Mouse (Mus musculus): ENCODE results near the gene Cpeb3. TPM values are rescaled to one million over a fixed set of nuclear protein-coding genes. Genes with fewer than 3 reads are reported as not detected.
"Not testable (repeated sequence)": the region's sequence is repeated elsewhere in the genome, so short reads cannot be mapped to it uniquely, and the experiment has no call there.

Cpeb3 gene
- total RNA-seq, 2 experiments from 2014 or later = 73.2 to 80.7 TPM

GRCm38 (mm10) chr19:37079151-37079550 is 129.2 kb downstream of the Cpeb3 start:
- no peak for DNase-seq

- DNase-seq = no peak
Measured at GRCm38 (mm10) chr19:37078571-37078970, 129.8 kb downstream of the Cpeb3 start.

GRCm38 (mm10) chr19:37078064-37078463 is 130.3 kb downstream of the Cpeb3 start:
- DNase-seq = peak; percentile 43 to 48

GRCm38 (mm10) chr19:37077258-37077657 is 131.1 kb downstream of the Cpeb3 start:
- DNase-seq = not testable (repeated sequence)

- DNase-seq = no peak
Measured at GRCm38 (mm10) chr19:37076646-37077045, 131.8 kb downstream of the Cpeb3 start.

- DNase-seq = no peak
Measured at GRCm38 (mm10) chr19:37076116-37076515, 132.3 kb downstream of the Cpeb3 start.

GRCm38 (mm10) chr19:37075690-37076089 is 132.7 kb downstream of the Cpeb3 start:
- no peak for DNase-seq

GRCm38 (mm10) chr19:37074726-37075125 is 133.7 kb downstream of the Cpeb3 start:
- no peak for DNase-seq

- no peak for DNase-seq
Measured at GRCm38 (mm10) chr19:37074276-37074675, 134.1 kb downstream of the Cpeb3 start.

GRCm38 (mm10) chr19:37072871-37073629 is 135.4 kb downstream of the Cpeb3 start:
- DNase-seq = no peak

- no peak for DNase-seq
Measured at GRCm38 (mm10) chr19:37069243-37069642, 139.2 kb downstream of the Cpeb3 start.

GRCm38 (mm10) chr19:37060078-37060477 is 148.3 kb downstream of the Cpeb3 start:
- DNase-seq = no peak

- no peak for DNase-seq
Measured at GRCm38 (mm10) chr19:37059623-37060022, 148.8 kb downstream of the Cpeb3 start.

- DNase-seq = no peak
Measured at GRCm38 (mm10) chr19:37057161-37057905, 151.1 kb downstream of the Cpeb3 start.

GRCm38 (mm10) chr19:37055976-37056556 is 152.3 kb downstream of the Cpeb3 start:
- DNase-seq = no peak

GRCm38 (mm10) chr19:37050643-37051345 is 157.6 kb downstream of the Cpeb3 start:
- DNase-seq = no peak

GRCm38 (mm10) chr19:37048507-37048906 is 159.9 kb downstream of the Cpeb3 start:
- no peak for DNase-seq

GRCm38 (mm10) chr19:37044431-37044830 is 164.0 kb downstream of the Cpeb3 start:
- DNase-seq = no peak

- DNase-seq = no peak
Measured at GRCm38 (mm10) chr19:37040906-37041305, 167.5 kb downstream of the Cpeb3 start.

- no peak for DNase-seq
Measured at GRCm38 (mm10) chr19:37032364-37032763, 176.0 kb downstream of the Cpeb3 start.

GRCm38 (mm10) chr19:37031446-37031845 is 177.0 kb downstream of the Cpeb3 start:
- no peak for DNase-seq

GRCm38 (mm10) chr19:37029771-37030170 is 178.6 kb downstream of the Cpeb3 start:
- no peak for DNase-seq

- no peak for DNase-seq
Measured at GRCm38 (mm10) chr19:37026408-37026807, 182.0 kb downstream of the Cpeb3 start.

Data from layer of hippocampus, postnatal 36 days (tissue).